Mouse (Mus musculus) urinary bladder, adult 18-20 months (tissue): ENCODE measurements around the gene AU015836.
"Not testable (repeated sequence)": the region's sequence is repeated elsewhere in the genome, so short reads cannot be mapped to it uniquely, and the experiment has no call there.

Experiments used
- DNase-seq, 2 experiments: peaks; one replicate each; pipeline ENCODE4 v3.0.0; 2022; ENCODE audit warnings: low spot score in 2 of 2, mixed read lengths in 2 of 2

Gene AU015836

DNA sequence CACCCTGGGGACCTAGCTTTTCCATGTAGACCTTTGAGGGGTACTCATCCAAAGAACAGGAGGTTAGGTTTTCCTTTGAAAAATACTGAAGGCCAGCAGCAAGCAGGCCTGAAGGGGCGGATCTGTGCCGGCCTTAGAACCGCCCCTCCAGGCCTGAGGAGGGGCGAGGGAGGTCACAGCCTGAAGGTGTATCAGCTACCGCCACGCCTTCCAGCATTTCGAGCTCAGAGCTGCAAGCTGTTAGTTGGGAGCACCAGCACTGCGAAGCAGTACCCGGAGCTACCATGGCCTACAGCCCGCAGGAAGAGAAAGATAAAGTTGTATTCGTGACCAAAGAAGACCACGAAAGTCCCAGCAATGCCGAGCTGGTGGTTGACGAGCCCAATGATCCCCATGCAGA is at the start of gene AU015836:
AU015836 (plus strand) TSS at position 216 of the 400 bp plus-strand sequence.
- DNase-seq: no peak

DNA sequence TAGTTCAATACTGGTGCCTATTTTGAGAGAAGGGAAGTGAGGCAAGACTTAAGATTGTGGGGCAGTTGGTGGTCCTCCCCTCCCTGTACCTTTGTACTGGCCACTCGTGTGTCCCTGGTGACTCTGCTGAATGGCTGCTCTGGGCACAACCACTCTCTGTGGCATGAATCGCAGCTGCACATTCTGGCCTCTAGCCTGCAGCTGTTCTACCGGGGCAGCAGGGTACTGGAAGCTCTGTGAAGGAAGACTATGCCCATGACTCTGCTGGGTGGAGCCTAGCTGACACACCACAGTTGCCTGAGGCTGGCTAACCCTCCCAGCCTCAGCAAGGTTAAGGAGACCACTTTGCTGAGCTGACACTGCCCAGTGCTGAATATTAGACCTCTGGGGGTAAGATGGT is 49.4 kb upstream of the AU015836 start:
- DNase-seq: no peak

DNA sequence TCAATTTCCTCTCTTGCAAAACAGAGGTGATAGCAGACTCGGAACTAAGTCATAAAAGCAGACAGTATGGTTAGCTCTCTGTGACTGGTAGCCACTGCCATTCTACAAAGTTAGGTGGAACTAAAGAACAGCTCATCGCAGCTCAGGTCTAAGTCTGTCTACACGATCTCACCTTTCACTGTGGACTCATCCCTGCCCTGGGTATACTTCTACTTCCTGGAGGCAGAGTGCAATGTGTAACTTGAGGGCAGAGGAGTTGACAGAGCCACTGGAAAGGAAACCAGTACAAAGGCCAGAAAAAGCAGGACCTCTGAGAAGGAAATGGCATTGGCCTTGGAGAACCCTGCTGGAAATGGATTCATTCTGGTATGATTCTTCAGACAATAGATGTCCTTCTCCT is 40.1 kb upstream of the AU015836 start:
- no peak for DNase-seq

DNA sequence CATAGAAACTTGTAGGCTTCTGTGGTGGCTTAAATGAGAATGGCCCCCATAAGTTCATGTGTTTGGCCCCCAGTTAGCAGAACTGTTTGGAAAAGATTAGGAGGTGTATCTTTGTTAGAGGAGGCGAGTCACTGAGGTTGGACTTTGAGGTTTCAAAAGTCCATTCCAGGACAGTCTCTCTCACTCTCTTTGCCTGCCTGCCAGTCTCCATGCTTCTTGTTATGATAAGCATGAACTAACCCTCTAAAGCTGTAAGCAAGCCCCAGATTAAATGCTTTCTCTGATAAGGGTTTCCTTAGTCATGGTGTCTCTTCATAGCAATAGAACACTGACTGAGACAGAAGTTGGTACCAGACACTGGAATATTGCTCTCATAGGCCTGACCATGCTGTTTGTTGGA is 39.7 kb upstream of the AU015836 start:
- no peak for DNase-seq

DNA sequence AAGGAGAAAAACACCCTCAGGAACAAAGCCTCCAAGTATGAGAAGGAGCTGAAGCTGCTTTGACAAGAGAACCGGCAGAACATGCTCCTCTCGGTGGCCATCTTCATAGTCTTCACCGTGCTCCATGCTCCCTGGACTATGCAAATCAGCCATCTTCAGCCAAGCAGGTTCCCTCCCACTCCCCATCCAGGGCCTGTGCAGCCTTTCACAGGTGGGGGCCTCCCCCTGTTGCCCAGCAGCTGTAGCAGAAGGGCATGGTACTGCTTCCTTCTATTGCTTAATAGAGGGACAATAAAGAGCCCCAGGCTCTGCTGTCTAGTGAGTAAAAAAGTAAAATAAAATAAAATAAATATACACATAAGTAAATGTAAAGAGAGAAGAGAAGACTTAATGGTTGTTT is 36.8 kb upstream of the AU015836 start:
- no peak for DNase-seq

DNA sequence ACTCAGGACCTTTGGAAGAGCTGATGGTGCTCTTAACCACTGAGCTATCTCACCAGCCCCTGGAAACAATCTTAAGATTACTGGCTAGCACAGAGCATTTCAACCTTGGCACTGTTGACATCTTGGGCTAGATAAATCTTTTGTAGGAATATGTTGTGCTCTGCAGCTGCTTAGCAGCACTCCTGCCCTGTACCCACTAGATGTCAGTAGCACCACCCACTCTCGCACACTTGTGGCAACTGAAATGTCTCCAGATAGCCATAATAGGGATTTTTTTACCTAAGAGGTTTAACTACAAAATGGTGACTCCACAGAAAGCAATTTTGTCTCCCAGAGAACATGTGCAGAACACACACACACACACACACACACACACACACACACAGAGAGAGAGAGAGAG is 11.7 kb upstream of the AU015836 start:
- no peak for DNase-seq

DNA sequence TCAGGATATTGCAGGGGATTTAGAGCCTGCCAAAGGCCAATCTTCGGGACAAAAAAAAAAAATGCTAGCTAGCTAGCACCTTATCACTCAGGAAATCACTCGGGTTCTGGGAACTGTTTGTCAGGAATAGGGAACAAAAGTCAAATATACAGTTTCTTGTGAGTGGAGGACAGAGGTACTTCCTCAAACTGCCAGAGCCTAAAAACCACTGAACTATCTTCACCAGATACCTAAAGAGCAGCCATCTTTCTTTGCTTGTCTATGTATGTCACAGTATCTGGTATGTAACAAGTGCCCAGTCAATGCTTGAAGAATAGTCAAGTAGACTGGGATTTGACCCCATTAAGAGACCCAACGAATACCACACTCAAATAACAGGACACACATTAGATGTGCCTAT is 10.0 kb upstream of the AU015836 start:
- no peak for DNase-seq

DNA sequence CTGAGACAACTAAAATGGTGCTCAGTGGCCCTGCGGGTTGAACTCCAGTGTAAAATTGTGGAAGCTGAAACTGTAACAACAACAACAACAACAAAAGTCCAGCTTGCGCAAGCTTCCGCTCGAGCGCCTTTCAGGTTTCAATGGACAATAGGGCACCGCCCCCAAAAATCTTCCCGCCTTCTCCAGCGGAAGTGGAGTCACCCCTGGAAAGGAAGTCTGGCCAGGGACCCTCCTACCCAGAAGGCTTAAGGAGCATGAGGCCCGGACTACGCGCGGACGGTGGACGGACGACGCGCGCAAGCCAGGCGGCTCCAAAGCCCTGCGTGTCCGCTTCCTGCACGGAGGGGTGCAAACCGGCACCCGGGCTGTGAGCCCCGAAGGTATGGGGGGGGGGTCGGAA is 11.9 kb downstream of the AU015836 start:
- DNase-seq: no peak

DNA sequence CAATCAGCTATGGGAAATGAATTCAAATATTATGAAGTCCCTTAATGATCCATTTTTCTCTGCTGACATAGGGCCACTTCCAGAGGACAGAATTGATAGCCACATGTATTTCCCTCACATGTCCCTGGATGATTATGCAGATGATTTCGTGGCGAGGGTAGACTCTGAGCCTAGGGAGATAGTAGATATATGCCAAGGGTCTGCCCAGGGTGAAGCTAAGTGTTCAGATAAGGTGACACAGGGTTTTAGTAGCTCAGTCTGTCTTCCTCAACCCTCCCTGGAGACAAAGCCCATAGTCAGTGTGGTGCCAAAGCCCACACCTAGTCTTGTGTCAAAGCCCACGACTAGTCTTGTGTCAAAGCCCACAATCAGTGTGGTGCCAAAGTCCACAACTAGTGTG is 13.7 kb downstream of the AU015836 start:
- DNase-seq: no peak

DNA sequence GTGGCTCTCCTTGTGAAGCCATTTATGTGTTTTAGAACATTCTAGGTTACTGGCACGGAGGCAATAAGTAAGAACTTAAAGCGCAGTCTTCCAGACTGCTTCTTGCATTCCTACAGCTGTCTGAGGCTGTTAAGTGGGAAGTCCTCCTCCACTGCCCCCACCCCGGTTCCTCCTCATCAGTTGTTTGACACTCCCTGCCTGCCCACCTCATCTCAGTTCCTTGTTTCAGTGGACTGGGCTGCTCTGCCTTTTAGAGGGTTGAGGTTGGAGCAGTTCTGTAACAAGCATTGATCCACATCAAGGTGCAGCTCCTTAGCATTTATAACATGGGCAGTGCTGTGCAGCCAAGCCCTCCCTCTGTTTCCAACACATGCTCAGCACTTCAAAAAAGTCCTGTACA is 16.6 kb downstream of the AU015836 start:
- not testable (repeated sequence) for DNase-seq

DNA sequence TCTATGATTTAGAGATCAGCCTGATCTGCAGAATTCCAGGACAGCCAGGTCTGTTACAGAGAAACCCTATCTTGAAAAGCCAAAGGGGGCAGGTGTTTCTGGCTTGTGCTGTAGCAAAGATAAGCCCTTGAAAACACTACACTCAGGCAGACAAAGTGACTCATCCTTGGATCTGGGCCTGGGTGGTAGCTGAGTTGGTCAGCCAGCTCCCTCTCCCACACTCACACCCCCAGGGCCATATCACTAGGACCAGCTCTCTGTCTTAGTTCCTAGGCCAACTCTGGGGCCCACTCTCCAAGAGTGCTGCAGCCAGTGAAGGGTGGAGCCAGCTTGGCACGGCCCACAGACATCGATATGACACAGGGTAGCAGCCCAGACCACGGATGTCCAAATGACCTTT is 38.5 kb downstream of the AU015836 start:
- DNase-seq: no peak

DNA sequence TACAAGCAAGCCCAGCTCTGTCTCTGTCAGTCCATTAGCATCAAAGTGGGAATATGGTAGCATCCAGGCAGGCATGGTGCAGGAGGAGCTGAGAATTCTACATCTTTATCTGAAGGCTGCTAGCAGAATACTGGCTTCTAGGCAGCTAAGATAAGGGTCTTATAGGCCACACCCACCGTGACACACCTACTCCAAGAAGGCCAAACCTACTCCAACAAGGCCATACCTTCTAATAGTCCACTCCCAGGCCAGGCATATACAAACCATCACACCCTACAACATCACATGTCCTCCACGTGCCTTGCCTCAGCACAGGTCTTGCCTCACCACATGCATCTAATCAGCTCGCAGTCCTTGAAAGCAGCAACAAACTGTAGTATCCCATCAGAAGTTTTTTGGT is 41.0 kb downstream of the AU015836 start:
- DNase-seq: no peak

DNA sequence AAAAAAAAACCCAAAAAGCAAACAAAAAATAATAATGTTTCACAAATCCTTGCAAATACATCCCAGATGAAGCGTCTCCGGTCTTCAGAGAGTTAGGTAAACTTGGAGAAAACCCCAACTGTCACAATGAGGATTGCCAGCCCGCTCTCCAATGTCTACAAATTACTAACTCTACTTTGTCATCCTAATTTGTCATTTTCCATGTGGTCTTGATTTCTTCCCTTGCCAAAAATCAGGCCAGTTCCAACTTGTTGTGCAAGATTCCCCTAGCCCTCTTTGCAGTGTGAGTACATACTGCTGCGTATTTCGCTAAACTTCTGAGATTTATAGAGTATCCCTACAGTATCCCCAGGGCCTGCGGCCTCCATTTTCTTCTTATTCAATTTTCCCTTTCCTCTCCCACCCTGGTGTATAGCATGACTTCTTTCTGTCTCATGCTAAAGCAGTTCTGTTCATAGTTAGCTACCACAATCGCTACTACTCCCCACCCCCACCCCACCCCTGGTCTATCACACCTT is 43.3 kb downstream of the AU015836 start:
- DNase-seq: no peak

DNA sequence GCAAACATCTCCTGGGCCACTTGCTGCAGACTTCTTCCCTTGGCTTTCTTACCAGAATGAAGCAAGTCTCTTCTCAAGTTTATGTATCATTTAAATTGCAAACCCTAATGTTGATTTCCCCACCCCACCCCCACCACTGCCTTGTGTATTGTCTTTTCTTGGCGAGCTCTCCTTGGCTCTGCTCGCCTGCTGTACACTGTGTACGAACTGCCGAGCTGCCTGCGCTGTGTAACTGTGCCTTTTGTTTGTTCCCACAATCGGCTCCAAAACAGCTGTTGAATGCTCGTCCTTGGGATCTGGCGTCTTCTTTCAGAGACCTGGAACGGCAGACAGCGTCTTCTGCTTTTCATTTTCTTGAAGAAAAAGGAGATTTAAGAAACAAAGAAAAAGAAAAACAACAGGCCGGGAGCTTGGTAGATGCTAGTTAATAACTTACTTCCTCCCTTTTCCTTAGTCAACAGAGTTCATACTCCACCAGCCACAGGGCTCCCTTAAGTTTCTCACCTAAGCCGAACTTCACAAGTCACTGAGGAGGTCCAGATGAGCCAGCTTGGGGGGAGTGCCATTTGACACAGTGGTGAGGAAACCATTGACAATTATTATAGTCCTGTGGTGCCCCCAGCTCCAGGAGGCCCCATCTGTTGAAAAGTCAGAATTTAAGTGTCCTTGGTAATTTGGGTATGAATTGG is 44.2 kb downstream of the AU015836 start:
- DNase-seq: no peak

DNA sequence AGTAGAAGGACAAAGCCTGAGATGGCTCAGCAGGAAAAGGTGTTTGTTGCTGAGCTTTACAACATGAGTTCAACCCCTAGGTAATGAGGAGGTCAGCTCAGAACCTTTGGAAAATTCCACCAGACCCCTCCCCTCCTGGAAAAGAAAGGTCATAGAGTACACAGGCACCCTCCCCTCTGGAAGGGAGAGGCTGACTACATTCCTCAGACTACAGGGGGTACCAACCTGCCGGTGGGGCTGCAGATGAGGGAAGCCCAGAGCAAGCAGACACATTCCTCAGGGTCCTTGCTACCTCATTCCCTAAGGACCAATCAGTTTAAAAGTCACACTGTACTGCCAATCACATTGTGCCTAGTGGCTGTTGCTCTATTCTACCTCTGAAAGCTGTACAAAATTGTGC is 48.4 kb downstream of the AU015836 start:
- DNase-seq: no peak

DNA sequence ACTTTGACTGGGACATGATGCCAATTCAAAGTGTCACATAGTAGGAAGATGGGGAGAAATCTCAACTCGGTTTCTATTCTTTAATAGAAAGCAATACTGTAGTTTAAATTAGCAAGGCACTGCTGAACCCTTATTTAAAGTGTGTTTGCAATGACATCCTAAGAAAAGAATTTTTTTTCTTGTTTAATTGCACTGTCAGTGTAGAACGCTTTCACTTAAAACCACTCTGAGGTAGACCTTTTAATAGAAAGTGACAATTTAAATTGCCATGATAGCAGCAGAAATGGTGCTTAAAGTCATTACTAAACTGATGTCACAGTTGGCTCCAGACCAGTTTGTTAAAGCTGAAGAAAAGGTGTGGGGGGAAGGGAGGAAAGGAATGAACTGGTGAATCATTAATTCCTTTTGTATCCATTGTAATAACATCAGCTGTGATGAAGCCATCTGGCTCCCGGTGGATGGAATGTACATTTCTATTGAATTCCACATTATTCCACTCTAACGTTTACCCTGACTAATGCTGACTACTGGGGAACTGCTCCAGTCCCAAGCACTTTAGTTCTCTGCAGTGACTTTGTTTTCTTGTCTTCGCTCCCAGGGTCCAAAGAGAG is 53.9 kb downstream of the AU015836 start:
- DNase-seq: no peak
